Mouse (Mus musculus) ES-Bruce4 (cell line): ENCODE results near the gene Ghr. TPM values are rescaled to one million over a fixed set of nuclear protein-coding genes. Genes with fewer than 3 reads are reported as not detected.

Experiments
- H3K27ac ChIP-seq: 2 replicates; pipeline ENCODE4 v1.5.1; 2012; ENCODE audit warnings: low read length, inconsistent platforms; ENCODE audit not compliant: insufficient read depth
- H3K27me3 ChIP-seq: 2 replicates; pipeline ENCODE4 v1.6.1; 2012; ENCODE audit warnings: mild to moderate bottlenecking, low read length, inconsistent platforms; ENCODE audit not compliant: control insufficient read depth, poor library complexity, insufficient read depth, severe bottlenecking
- H3K36me3 ChIP-seq: 2 replicates; pipeline ENCODE4 v1.6.1; 2012; ENCODE audit warnings: inconsistent platforms, mild to moderate bottlenecking, low read length, moderate library complexity; ENCODE audit not compliant: control insufficient read depth, poor library complexity, insufficient read depth, severe bottlenecking
- H3K4me1 ChIP-seq: one replicate; pipeline ENCODE4 v1.8.1; 2011; ENCODE audit warnings: low read length; ENCODE audit not compliant: control insufficient read depth, insufficient read depth
- H3K4me3 ChIP-seq: 2 replicates; pipeline ENCODE4 v1.5.1; 2011; ENCODE audit warnings: low read depth, mild to moderate bottlenecking, low read length
- H3K9ac ChIP-seq: 2 replicates; pipeline ENCODE4 v1.6.1; 2012; ENCODE audit warnings: low read depth, mild to moderate bottlenecking, inconsistent platforms; ENCODE audit not compliant: poor library complexity, severe bottlenecking
- H3K9me3 ChIP-seq: replicated peaks from 2 replicates; pipeline ENCODE4 v1.6.1; 2012; ENCODE audit warnings: mild to moderate bottlenecking, low read length, inconsistent platforms; ENCODE audit not compliant: control insufficient read depth, poor library complexity, insufficient read depth, severe bottlenecking
- CTCF ChIP-seq: IDR thresholded peaks from one replicate; pipeline ENCODE4 v1.8.1; 2011; ENCODE audit warnings: low read depth, low read length
- EP300 ChIP-seq: IDR thresholded peaks from 2 replicates; pipeline ENCODE4 v1.6.1; 2011; ENCODE audit warnings: low read depth, low read length; ENCODE audit not compliant: insufficient read depth
- POLR2A ChIP-seq: IDR thresholded peaks from one replicate; pipeline ENCODE4 v1.8.1; 2011; ENCODE audit warnings: low read length; ENCODE audit not compliant: insufficient read depth
- polyA plus RNA-seq: library from polyadenylated mRNA; stranded (reverse); fragments of >200 nt; gene quantifications from 2 replicates; pipeline ENCODE4 v1.2.4, GENCODE M21; 2011; ENCODE audit warnings: low read depth; ENCODE audit not compliant: missing spikeins, insufficient read depth, insufficient read length

Gene Ghr
- polyA plus RNA-seq, 1 experiment: 40.5 TPM

DNA sequence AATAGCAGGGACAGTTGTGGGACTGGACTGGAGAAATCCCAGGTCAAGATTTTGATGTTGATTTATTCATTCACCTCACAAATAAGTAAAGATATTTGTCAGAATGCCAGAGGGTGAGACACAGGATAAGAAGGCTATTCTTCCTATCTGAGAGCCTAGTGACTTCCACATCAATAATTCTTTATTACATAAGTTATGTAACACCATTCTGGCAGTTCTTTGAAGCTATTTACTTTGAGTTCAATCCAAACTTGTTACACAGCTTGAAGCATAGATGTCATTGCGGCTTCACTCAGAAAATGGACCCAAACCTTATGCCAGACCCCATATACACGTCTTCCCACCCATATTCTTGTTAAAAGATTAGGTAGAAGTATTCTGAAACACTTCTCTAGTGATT, 133.7 kb downstream of the Ghr start:
- Histone ChIP-seq H3K4me1 (no peaks in the 10 kb centered on the region), H3K9ac (no peak overlapping the region), H3K36me3 (no peaks in the 10 kb centered on the region), H3K4me3 (no peak overlapping the region), H3K27me3 (no peaks in the 10 kb centered on the region), H3K9me3 (no peaks in the 10 kb centered on the region), H3K27ac (no peak overlapping the region)
- TF ChIP-seq CTCF: no peak
- no peak for TF ChIP-seq POLR2A
- no peak for TF ChIP-seq EP300

DNA sequence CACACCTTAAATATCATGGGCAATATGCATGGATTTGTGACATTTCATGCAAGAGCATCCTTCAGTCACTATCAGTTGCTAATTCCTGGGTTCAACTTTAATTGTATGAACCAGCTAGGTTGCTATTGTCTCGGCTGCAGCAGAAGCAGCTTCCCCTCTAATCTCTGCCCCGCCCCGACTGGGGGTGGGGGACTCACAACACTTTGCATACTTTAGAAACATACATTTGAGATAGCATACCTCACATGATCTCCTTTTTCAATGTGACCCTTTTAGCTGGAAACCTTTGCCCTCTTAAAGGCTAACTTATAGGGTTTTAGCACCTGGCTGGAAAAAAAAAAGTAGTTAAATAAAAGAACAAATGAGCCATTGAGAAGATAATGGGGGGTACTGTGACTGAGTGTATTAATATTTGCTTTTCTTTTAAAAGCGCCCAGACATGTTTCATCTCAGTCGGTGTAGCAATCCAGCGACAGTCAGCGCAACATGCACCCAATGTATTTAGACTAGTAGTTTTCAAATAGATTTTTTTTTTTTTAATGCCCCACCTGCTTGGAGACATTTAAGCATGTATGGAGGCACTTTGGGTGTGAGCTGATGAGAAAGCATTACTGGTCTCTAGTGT, 137.9 kb downstream of the Ghr start:
- TF ChIP-seq EP300 (no peak), POLR2A (no peak), CTCF (no peak)
- H3K9ac ChIP-seq: no peak overlapping the region
- no peaks in the 10 kb centered on the region for H3K4me1 ChIP-seq
- H3K9me3 ChIP-seq: no peaks in the 10 kb centered on the region
- no peak overlapping the region for H3K4me3 ChIP-seq
- H3K27me3 ChIP-seq: no peaks in the 10 kb centered on the region
- H3K36me3 ChIP-seq: no peaks in the 10 kb centered on the region
- no peak overlapping the region for H3K27ac ChIP-seq

DNA sequence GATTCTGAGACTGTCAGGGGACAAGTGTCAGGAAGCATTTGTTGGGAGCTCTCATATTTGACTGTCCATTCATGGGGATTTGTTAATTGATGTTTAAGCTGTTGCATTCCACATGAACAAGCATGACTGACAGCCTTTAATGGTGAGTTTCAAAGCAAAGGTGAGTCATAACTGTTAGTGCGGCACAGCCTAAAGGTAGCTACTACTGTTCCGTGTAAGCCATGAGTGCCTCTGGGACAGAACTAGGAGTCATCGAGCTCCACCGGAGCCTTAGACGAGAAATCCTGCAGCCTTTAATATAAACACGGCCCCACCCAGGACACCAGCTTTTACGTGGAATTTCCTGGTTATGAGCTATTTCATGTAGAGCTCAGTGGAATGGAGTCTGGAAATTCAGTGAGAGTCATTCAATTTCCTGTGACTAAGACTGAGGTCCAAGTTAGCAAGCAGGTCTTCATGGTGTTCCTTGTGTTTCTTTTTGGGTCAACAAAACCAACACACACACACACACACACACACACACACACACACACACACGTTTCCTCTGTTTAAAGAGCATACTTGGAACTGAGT, 138.8 kb downstream of the Ghr start:
- no peak for TF ChIP-seq CTCF
- TF ChIP-seq EP300: no peak
- no peak for TF ChIP-seq POLR2A
- no peaks in the 10 kb centered on the region for H3K27me3 ChIP-seq
- H3K9ac ChIP-seq: no peak overlapping the region
- no peaks in the 10 kb centered on the region for H3K9me3 ChIP-seq
- no peak overlapping the region for H3K4me3 ChIP-seq
- H3K27ac ChIP-seq: no peak overlapping the region
- H3K36me3 ChIP-seq: no peaks in the 10 kb centered on the region
- H3K4me1 ChIP-seq: no peaks in the 10 kb centered on the region

- Histone ChIP-seq H3K27me3 (no peaks in the 10 kb centered on the region), H3K9me3 (no peaks in the 10 kb centered on the region), H3K9ac (no peak overlapping the region), H3K4me1 (no peaks in the 10 kb centered on the region), H3K36me3 (no peaks in the 10 kb centered on the region), H3K4me3 (no peak overlapping the region), H3K27ac (no peak overlapping the region)
- TF ChIP-seq POLR2A (no peak), EP300 (no peak), CTCF (peak; percentile 2)
These were observed 141.6 kb downstream of the Ghr start for GRCm38 (mm10) chr15:3441506-3442286.

DNA sequence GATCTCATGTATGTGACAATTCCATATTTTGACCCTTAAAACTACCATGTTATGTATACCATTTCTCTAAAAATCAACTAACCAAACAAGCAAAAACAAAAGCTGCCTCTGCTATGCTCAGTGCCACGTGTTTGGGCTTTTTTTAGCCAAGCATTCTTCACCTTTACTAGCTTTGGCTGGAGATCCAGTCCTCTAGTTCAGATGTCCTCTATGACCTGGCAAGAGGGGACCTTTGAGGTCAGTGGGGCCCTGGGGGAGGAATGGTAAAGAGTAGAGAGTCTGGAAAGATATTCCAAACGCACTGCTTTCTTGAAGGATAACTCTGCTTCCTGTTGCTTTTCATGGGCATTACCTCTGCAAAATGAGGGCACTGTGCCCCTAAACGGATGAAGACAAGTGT, 145.9 kb downstream of the Ghr start:
- TF ChIP-seq POLR2A (no peak), EP300 (no peak), CTCF (no peak)
- H3K9ac ChIP-seq: no peak overlapping the region
- H3K27ac ChIP-seq: no peak overlapping the region
- H3K27me3 ChIP-seq: no peaks in the 10 kb centered on the region
- H3K36me3 ChIP-seq: no peaks in the 10 kb centered on the region
- no peaks in the 10 kb centered on the region for H3K9me3 ChIP-seq
- H3K4me3 ChIP-seq: no peak overlapping the region
- no peaks in the 10 kb centered on the region for H3K4me1 ChIP-seq

GRCm38 (mm10) chr15:3435637-3436036, 147.7 kb downstream of the Ghr start:
- no peaks in the 10 kb centered on the region for H3K36me3 ChIP-seq

More at GRCm38 (mm10) chr15:3435637-3436036, 147.7 kb downstream of the Ghr start:
- no peaks in the 10 kb centered on the region for H3K4me1 ChIP-seq
- H3K27ac ChIP-seq: no peak overlapping the region
- no peak overlapping the region for H3K4me3 ChIP-seq
- H3K27me3 ChIP-seq: no peaks in the 10 kb centered on the region
- H3K9ac ChIP-seq: no peak overlapping the region
- H3K9me3 ChIP-seq: no peaks in the 10 kb centered on the region
- TF ChIP-seq EP300: no peak
- no peak for TF ChIP-seq CTCF
- TF ChIP-seq POLR2A: no peak
